Mouse (Mus musculus): Measurements from ENCODE around the gene Olfr218.
"Not testable (repeated sequence)": the region's sequence is repeated elsewhere in the genome, so short reads cannot be mapped to it uniquely, and the experiment has no call there.

Gene Olfr218

DNA sequence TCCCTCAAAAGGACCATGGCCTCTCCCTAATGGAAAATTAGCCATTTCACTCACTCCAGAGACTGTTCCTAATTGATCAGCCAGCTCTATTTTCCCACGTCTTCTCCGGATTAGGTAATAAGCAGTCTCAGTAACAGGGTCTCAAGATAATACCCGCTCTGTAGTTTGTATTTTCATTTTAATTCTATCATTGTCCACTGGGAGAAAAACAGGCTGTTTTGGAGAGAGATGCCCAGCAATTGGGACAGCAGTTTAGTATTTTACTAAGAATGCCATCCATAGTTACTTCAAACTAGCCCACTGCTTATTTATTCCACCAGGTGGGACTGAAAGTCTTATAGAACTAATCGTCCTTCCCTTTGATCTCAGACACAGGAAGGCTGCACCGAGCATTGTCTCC, at the start of gene Olfr218:
Gene Olfr218, plus strand, starts transcription at position 301 of the 400 bp plus-strand sequence.
- DNase-seq (ENCODE audit: low read depth), result no peak

DNA sequence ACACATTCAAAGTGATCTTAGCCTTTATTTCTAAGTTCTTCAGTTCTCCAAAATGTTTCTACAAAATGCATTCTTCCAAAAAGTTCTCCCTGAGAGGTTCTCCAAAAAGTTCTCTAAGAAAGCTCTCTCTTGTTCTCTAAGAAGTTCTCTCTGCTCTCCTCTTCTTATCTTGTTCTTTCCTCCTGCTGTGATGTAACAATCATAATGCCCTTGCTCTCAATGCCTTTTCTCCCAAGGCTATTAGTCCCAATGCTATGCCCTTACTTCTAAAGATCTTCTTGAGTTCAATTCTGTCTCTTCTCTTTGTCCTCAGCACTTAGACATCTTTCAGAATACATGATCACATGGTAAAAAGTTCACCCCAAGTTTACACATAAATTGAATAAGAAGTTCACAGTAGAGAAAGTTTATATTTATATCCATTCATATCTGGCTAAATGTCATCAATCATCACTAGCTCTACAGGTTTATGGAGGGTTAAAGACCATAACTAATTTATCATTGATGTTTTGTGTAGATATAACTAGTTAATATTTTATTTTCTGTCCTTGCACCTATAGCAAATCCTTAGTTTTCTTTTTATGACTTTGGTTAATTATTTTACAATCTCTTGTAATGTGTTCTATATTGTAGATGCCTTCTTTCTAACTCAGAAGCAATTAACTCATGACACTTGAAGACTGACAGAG, 23.3 kb upstream of the Olfr218 start:
- DNase-seq (ENCODE audit: low read depth), result no peak

- DNase-seq (ENCODE audit: low read depth), result no peak
These were observed 7.1 kb upstream of the Olfr218 start, which contains the start of gene Olfr1406 for GRCm38 (mm10) chr1:173190540-173190939. Gene Olfr1406, minus strand, starts transcription at chr1:173190640.

DNA sequence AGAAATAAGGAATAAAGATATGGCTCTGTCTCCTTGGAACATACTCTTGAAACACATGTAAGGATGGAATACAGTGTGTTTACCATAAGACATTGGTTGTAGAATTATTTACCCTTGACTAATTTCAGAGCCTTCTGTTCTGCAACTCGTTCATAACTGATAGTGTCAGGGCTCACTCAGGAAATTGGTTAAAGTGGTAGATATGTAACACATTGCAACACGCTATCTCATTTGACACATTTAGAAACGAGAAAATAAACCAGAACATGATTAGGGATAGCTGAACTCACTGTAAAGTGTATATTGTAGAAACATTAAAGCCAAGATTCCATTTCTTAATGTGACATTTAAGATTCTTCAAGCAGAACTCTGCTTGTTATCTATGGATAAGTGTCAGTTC, 5.5 kb upstream of the Olfr218 start:
- DNase-seq (ENCODE audit: low read depth), result no peak

GRCm38 (mm10) chr1:173196359-173196758, 1.2 kb upstream of the Olfr218 start:
- no peak for DNase-seq (ENCODE audit: low read depth)

- DNase-seq (ENCODE audit: low read depth), result no peak
These were observed 14.5 kb downstream of the Olfr218 start, which contains the start of gene Olfr1404 for GRCm38 (mm10) chr1:173212092-173212491. Gene Olfr1404, plus strand, starts transcription at chr1:173212392.

GRCm38 (mm10) chr1:173216481-173216880, 18.9 kb downstream of the Olfr218 start:
- DNase-seq (ENCODE audit: low read depth), result no peak

- DNase-seq (ENCODE audit: low read depth), result no peak
These were observed 29.5 kb downstream of the Olfr218 start, which contains the start of gene Fcer1a for GRCm38 (mm10) chr1:173227081-173227480. Gene Fcer1a, minus strand, starts transcription at chr1:173227214.

DNA sequence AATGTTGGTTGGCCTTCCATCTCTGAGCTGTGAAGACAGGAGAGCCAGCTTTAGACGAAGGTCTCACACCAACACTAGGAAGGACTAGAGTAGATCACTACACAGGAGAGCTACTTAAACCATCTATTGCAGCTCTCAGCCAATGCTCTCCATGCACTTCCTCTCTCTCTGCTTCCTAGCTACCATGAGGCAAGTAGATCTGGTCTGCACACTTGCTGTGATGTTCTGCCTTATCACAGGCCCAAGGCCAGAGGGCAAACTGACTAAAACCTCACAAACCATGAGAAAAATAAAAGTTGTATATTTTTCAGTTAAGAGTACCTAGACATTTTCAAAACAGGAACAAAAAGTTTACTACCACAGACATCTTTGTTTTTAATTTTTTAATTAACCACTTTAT, 39.4 kb downstream of the Olfr218 start:
- not testable (repeated sequence) for DNase-seq (ENCODE audit: low read depth)

DNA sequence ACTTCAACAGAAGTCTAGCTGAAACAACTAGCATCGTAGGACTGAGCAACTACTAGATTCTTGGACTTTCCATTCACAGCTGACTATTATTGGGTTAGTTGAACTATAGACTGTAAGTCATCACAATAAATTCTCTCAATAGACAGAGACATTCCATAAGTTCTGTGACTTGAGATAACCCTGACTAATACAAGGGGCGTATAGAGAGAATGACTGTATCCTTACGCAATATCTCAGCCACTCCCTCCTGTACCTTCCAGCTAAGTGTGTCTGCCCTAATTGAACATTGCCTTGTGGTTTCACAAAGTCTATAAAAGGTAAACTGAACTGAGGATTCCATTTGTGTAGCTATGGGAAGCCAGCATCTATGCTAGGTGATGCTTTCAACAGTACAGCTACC, 52.3 kb downstream of the Olfr218 start:
- no peak for DNase-seq (ENCODE audit: low read depth)
